Comparison of ENCODE assay signal across 8 mouse cellular contexts in the genomic region with DNA sequence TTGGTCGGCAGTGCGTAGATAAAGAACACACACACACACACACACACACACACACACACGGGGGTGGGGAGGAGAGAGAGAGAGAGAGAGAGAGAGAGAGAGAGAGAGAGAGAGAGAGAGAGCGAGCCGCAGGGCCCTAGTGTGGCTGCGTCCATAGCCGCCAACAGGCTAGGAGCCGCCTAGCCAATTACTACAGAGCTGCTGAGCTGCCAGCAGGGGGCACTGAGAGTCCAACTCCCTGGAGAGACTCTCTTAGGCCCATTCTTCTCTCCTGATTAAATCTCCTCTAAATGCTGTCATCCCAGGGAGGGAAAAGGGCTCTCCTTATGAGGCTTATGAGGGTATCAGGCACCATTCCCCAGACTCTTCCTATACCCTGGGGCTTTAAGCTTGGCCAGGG.
DNase-seq lines count a peak whose midpoint lies in the region; ATAC-seq and TF ChIP-seq lines count a peak whose summit lies in the region.
"Not testable (repeated sequence)": the region's sequence is repeated elsewhere in the genome, so short reads cannot be mapped to it uniquely, and the experiment has no call there.

No protein-coding gene starts in this region.

- H3K27ac ChIP-seq in embryonic facial prominence, embryonic 13.5 days; forebrain, embryonic 16.5 days (ENCODE audit: low read length); heart, postnatal 0 days (ENCODE audit: low read depth); intestine, embryonic 14.5 days (ENCODE audit: low read depth); limb, embryonic 13.5 days; lung, embryonic 14.5 days (ENCODE audit: low read depth); midbrain, embryonic 14.5 days (replicated peaks; ENCODE audit: low read depth, low read length); stomach, embryonic 15.5 days: not testable (repeated sequence)

- WGBS in embryonic facial prominence, embryonic 13.5 days, result no CpG with 5 or more reads among the region's 8 CpGs
- WGBS in forebrain, embryonic 16.5 days, result no CpG with 5 or more reads among the region's 8 CpGs
- no CpG with 5 or more reads among the region's 8 CpGs for WGBS in heart, postnatal 0 days
- WGBS in intestine, embryonic 14.5 days, result no CpG with 5 or more reads among the region's 8 CpGs
- no CpG with 5 or more reads among the region's 8 CpGs for WGBS in limb, embryonic 13.5 days
- no CpG with 5 or more reads among the region's 8 CpGs for WGBS in lung, embryonic 14.5 days
- WGBS in midbrain, embryonic 14.5 days, result no CpG with 5 or more reads among the region's 8 CpGs
- WGBS in stomach, embryonic 15.5 days, result no CpG with 5 or more reads among the region's 8 CpGs

- H3K4me2 ChIP-seq in embryonic facial prominence, embryonic 13.5 days; forebrain, embryonic 16.5 days (ENCODE audit: low read length); heart, postnatal 0 days (ENCODE audit: low read depth, low read length); intestine, embryonic 14.5 days (ENCODE audit: low read length); limb, embryonic 13.5 days (replicated peaks); lung, embryonic 14.5 days; midbrain, embryonic 14.5 days (ENCODE audit: low read length); stomach, embryonic 15.5 days: not testable (repeated sequence)

- not testable (repeated sequence) for TF ChIP-seq EP300 in heart, postnatal 0 days (IDR thresholded peaks at IDR 0.05; ENCODE audit: low read depth)

- DNase-seq in heart, postnatal 0 days (ENCODE audit: low spot score); intestine, embryonic 14.5 days (ENCODE audit: low spot score); lung, embryonic 14.5 days; midbrain, embryonic 14.5 days: not testable (repeated sequence)

- H3K9ac ChIP-seq in embryonic facial prominence, embryonic 13.5 days; forebrain, embryonic 16.5 days (replicated peaks; ENCODE audit: low read depth, low read length); heart, postnatal 0 days (replicated peaks; ENCODE audit: low read depth, low read length); intestine, embryonic 14.5 days (ENCODE audit: low read length); limb, embryonic 13.5 days; lung, embryonic 14.5 days; midbrain, embryonic 14.5 days (replicated peaks; ENCODE audit: low read length); stomach, embryonic 15.5 days: not testable (repeated sequence)

- ATAC-seq in embryonic facial prominence, embryonic 13.5 days (ENCODE audit: insufficient number of reproducible peaks, insufficient read depth, low FRiP score, low TSS enrichment, low read depth), result peak; percentile 78; the same call in 1 of the 2 replicates
- ATAC-seq in forebrain, embryonic 16.5 days, result peak; percentile 93
- peak; percentile 91 for ATAC-seq in heart, postnatal 0 days (ENCODE audit: insufficient read depth, low read depth)
- ATAC-seq in intestine, embryonic 14.5 days (replicated peaks; ENCODE audit: low FRiP score, low TSS enrichment, low read depth), result peak; percentile 92
- ATAC-seq in limb, embryonic 13.5 days (ENCODE audit: low FRiP score, low read depth), result peak; percentile 81
- peak; percentile 95 for ATAC-seq in lung, embryonic 14.5 days (ENCODE audit: insufficient read depth)
- peak; percentile 83 for ATAC-seq in midbrain, embryonic 14.5 days (ENCODE audit: low FRiP score, low TSS enrichment)
- peak; percentile 81 for ATAC-seq in stomach, embryonic 15.5 days (ENCODE audit: insufficient read depth, low FRiP score, low read depth)

- not testable (repeated sequence) for H3K36me3 ChIP-seq in embryonic facial prominence, embryonic 13.5 days; forebrain, embryonic 16.5 days (ENCODE audit: control insufficient read depth, insufficient read depth); heart, postnatal 0 days (replicated peaks; ENCODE audit: control insufficient read depth, insufficient read depth, low read length); intestine, embryonic 14.5 days (ENCODE audit: control insufficient read depth, insufficient read depth, low read length); limb, embryonic 13.5 days; lung, embryonic 14.5 days (ENCODE audit: insufficient read depth); midbrain, embryonic 14.5 days (ENCODE audit: control insufficient read depth, insufficient read depth, low read length); stomach, embryonic 15.5 days

- not testable (repeated sequence) for H3K4me3 ChIP-seq in embryonic facial prominence, embryonic 13.5 days; forebrain, embryonic 16.5 days (replicated peaks; ENCODE audit: low read length); heart, postnatal 0 days (ENCODE audit: low read depth, low read length); intestine, embryonic 14.5 days (ENCODE audit: low read depth, low read length); limb, embryonic 13.5 days; lung, embryonic 14.5 days (ENCODE audit: low read depth, low read length); midbrain, embryonic 14.5 days (replicated peaks; ENCODE audit: low read depth, low read length); stomach, embryonic 15.5 days (replicated peaks)

- not testable (repeated sequence) for H3K4me1 ChIP-seq in embryonic facial prominence, embryonic 13.5 days; heart, postnatal 0 days (ENCODE audit: control insufficient read depth, insufficient read depth); intestine, embryonic 14.5 days (replicated peaks; ENCODE audit: control insufficient read depth, insufficient read depth, low read length); lung, embryonic 14.5 days (ENCODE audit: insufficient read depth); midbrain, embryonic 14.5 days (ENCODE audit: control insufficient read depth, insufficient read depth, low read length); stomach, embryonic 15.5 days
- peaks cover 16% of the 10 kb centered on the region for H3K4me1 ChIP-seq in forebrain, embryonic 16.5 days (replicated peaks; ENCODE audit: control insufficient read depth, insufficient read depth, low read length)
- H3K4me1 ChIP-seq in limb, embryonic 13.5 days, result peaks cover 11% of the 10 kb centered on the region

- not testable (repeated sequence) for H3K9me3 ChIP-seq in embryonic facial prominence, embryonic 13.5 days; forebrain, embryonic 16.5 days (ENCODE audit: control insufficient read depth, low read length); heart, postnatal 0 days (replicated peaks; ENCODE audit: control insufficient read depth, low read length); intestine, embryonic 14.5 days (ENCODE audit: control insufficient read depth, low read length); limb, embryonic 13.5 days; lung, embryonic 14.5 days (ENCODE audit: low read depth, low read length); midbrain, embryonic 14.5 days (ENCODE audit: control insufficient read depth, low read length); stomach, embryonic 15.5 days

- not testable (repeated sequence) for TF ChIP-seq CTCF in heart, postnatal 0 days (IDR thresholded peaks at IDR 0.05; ENCODE audit: low read depth); lung, embryonic 14.5 days (IDR thresholded peaks at IDR 0.05; ENCODE audit: low read depth)

- 0 out of 2 replicates have a peak, but pooled peaks cover 11% of the 10 kb centered on the region for H3K27me3 ChIP-seq in embryonic facial prominence, embryonic 13.5 days
- not testable (repeated sequence) for H3K27me3 ChIP-seq in forebrain, embryonic 16.5 days (replicated peaks; ENCODE audit: control insufficient read depth, insufficient read depth, low read length); heart, postnatal 0 days (ENCODE audit: control insufficient read depth, insufficient read depth, low read length); intestine, embryonic 14.5 days (replicated peaks; ENCODE audit: control insufficient read depth, insufficient read depth, low read length); limb, embryonic 13.5 days; lung, embryonic 14.5 days (ENCODE audit: insufficient read depth, low read length); midbrain, embryonic 14.5 days (ENCODE audit: control insufficient read depth, insufficient read depth, low read length); stomach, embryonic 15.5 days (replicated peaks)
